Mouse (Mus musculus): ENCODE data around the gene Tpm4. TPM values are rescaled to one million over a fixed set of nuclear protein-coding genes. Genes with fewer than 3 reads are reported as not detected.
A peak's percentile ranks its signal among the peaks of the same experiment; 100 is the strongest.

The Tpm4 gene
- total and polyA plus RNA-seq, 3 experiments, result 49.9 to 106 (median 81.4) TPM

GRCm38 (mm10) chr8:72153382-72153781, 18.6 kb downstream of the Tpm4 start:
- TF ChIP-seq EP300 (IDR thresholded peaks at IDR 0.05; ENCODE audit: insufficient read depth, low read depth, low read length) (no peak), CTCF (IDR thresholded peaks at IDR 0.05) (no peak), POLR2A (IDR thresholded peaks at IDR 0.05; ENCODE audit: insufficient read depth, low read depth, low read length) (no peak)
- no peak overlapping the region for H3K4me3 ChIP-seq
- H3K9ac ChIP-seq (ENCODE audit: low read depth, low read length), result no peak overlapping the region
- intact Hi-C loops (cut with DNase I), result no loop called here
- no peaks in the 10 kb centered on the region for H3K27me3 ChIP-seq (ENCODE audit: control insufficient read depth, insufficient read depth, low read length)
- DNase-seq, result no peak
- peak overlapping the region; percentile 29 for H3K27ac ChIP-seq
- no peaks in the 10 kb centered on the region for H3K79me2 ChIP-seq (replicated peaks; ENCODE audit: control insufficient read depth, insufficient read depth, low read length)
- peaks cover 4% of the 10 kb centered on the region for H3K4me1 ChIP-seq (ENCODE audit: control insufficient read depth, insufficient read depth, low read length)
- H3K36me3 ChIP-seq (ENCODE audit: control insufficient read depth, insufficient read depth, low read length), result peaks cover 34% of the 10 kb centered on the region

- WGBS, result 88% methylated on average over 2 of the region's 2 CpGs
- Histone ChIP-seq H3K4me3 (no peak overlapping the region), H3K36me3 (ENCODE audit: control insufficient read depth, insufficient read depth, low read length) (peaks cover 14% of the 10 kb centered on the region), H3K4me1 (ENCODE audit: control insufficient read depth, insufficient read depth, low read length) (peaks cover 13% of the 10 kb centered on the region), H3K79me2 (replicated peaks; ENCODE audit: control insufficient read depth, insufficient read depth, low read length) (peaks cover 8% of the 10 kb centered on the region), H3K27ac (no peak overlapping the region), H3K9ac (ENCODE audit: low read depth, low read length) (no peak overlapping the region), H3K27me3 (ENCODE audit: control insufficient read depth, insufficient read depth, low read length) (no peaks in the 10 kb centered on the region)
- no peak for DNase-seq
- TF ChIP-seq POLR2A (IDR thresholded peaks at IDR 0.05; ENCODE audit: insufficient read depth, low read depth, low read length) (no peak), CTCF (IDR thresholded peaks at IDR 0.05) (no peak), EP300 (IDR thresholded peaks at IDR 0.05; ENCODE audit: insufficient read depth, low read depth, low read length) (no peak)
- intact Hi-C loops (cut with DNase I), result no loop called here
These were observed 23.3 kb downstream of the Tpm4 start for GRCm38 (mm10) chr8:72158096-72158495.

- no peak for TF ChIP-seq POLR2A (IDR thresholded peaks at IDR 0.05; ENCODE audit: insufficient read depth, low read depth, low read length)
- no peak for TF ChIP-seq EP300 (IDR thresholded peaks at IDR 0.05; ENCODE audit: insufficient read depth, low read depth, low read length)
- TF ChIP-seq CTCF (IDR thresholded peaks at IDR 0.05), result no peak
- no peak overlapping the region for H3K9ac ChIP-seq (ENCODE audit: low read depth, low read length)
- intact Hi-C loops (cut with DNase I), result no loop called here
- peaks cover 8% of the 10 kb centered on the region for H3K79me2 ChIP-seq (replicated peaks; ENCODE audit: control insufficient read depth, insufficient read depth, low read length)
- H3K4me3 ChIP-seq, result no peak overlapping the region
- H3K36me3 ChIP-seq (ENCODE audit: control insufficient read depth, insufficient read depth, low read length), result peaks cover 7% of the 10 kb centered on the region
- no peak overlapping the region for H3K27ac ChIP-seq
- no peaks in the 10 kb centered on the region for H3K27me3 ChIP-seq (ENCODE audit: control insufficient read depth, insufficient read depth, low read length)
- WGBS, result 57% methylated on average over 3 of the region's 3 CpGs
- no peak for DNase-seq
- peaks cover 13% of the 10 kb centered on the region for H3K4me1 ChIP-seq (ENCODE audit: control insufficient read depth, insufficient read depth, low read length)
These were observed 24.0 kb downstream of the Tpm4 start for GRCm38 (mm10) chr8:72158726-72159125.

GRCm38 (mm10) chr8:72160007-72160406, 25.2 kb downstream of the Tpm4 start:
- Histone ChIP-seq H3K4me3 (peak overlapping the region; percentile 55), H3K4me1 (ENCODE audit: control insufficient read depth, insufficient read depth, low read length) (peaks cover 13% of the 10 kb centered on the region), H3K9ac (ENCODE audit: low read depth, low read length) (no peak overlapping the region), H3K27me3 (ENCODE audit: control insufficient read depth, insufficient read depth, low read length) (no peaks in the 10 kb centered on the region), H3K79me2 (replicated peaks; ENCODE audit: control insufficient read depth, insufficient read depth, low read length) (peaks cover 8% of the 10 kb centered on the region), H3K27ac (peak overlapping the region; percentile 70), H3K36me3 (ENCODE audit: control insufficient read depth, insufficient read depth, low read length) (peaks cover 5% of the 10 kb centered on the region; the same call in 1 of the 2 replicates)
- intact Hi-C loops (cut with DNase I), result loop anchor here (1.0 kb wide), 1 partner anchor 25 kb away; no protein-coding TSS in a partner anchor
- WGBS, result 62% methylated on average over 3 of the region's 3 CpGs
- DNase-seq, result no peak
- TF ChIP-seq EP300 (IDR thresholded peaks at IDR 0.05; ENCODE audit: insufficient read depth, low read depth, low read length), result no peak
- no peak for TF ChIP-seq CTCF (IDR thresholded peaks at IDR 0.05)
- no peak for TF ChIP-seq POLR2A (IDR thresholded peaks at IDR 0.05; ENCODE audit: insufficient read depth, low read depth, low read length)

- intact Hi-C loops (cut with DNase I), result loop anchor here (1.0 kb wide), 1 partner anchor 26 kb away; no protein-coding TSS in a partner anchor
- peak within 1 kb of the TSS; percentile 92 for H3K27ac ChIP-seq
- peak; percentile 100 for DNase-seq
- under 1% methylated on average over 82 of the region's 82 CpGs for WGBS
- no peak; the same call in 1 of the 2 replicates for TF ChIP-seq EP300 (IDR thresholded peaks at IDR 0.05; ENCODE audit: insufficient read depth, low read depth, low read length)
- TF ChIP-seq POLR2A (IDR thresholded peaks at IDR 0.05; ENCODE audit: insufficient read depth, low read depth, low read length), result peak; percentile 89
- TF ChIP-seq CTCF (IDR thresholded peaks at IDR 0.05), result 0 out of 2 replicates have a peak, but pooled peaks have one; percentile 13
- peaks cover 10% of the 10 kb centered on the region for H3K79me2 ChIP-seq (replicated peaks; ENCODE audit: control insufficient read depth, insufficient read depth, low read length)
- no peaks in the 10 kb centered on the region for H3K27me3 ChIP-seq (ENCODE audit: control insufficient read depth, insufficient read depth, low read length)
- peak within 1 kb of the TSS; percentile 80 for H3K4me3 ChIP-seq
- H3K4me1 ChIP-seq (ENCODE audit: control insufficient read depth, insufficient read depth, low read length), result peaks cover 13% of the 10 kb centered on the region
- peak within 1 kb of the TSS; percentile 80 for H3K9ac ChIP-seq (ENCODE audit: low read depth, low read length)
- H3K36me3 ChIP-seq (ENCODE audit: control insufficient read depth, insufficient read depth, low read length), result peaks cover 5% of the 10 kb centered on the region; the same call in 1 of the 2 replicates
These were observed 26.2 kb downstream of the Tpm4 start, which contains the start of gene Rab8a for GRCm38 (mm10) chr8:72160707-72161697. TSS of gene Rab8a (plus strand) at chr8:72161200.

Data from heart, adult 2 months (tissue).